Comparison of ENCODE assay signal across 9 mouse cellular contexts in genomic region chr7:110296889-110297603, GRCm38 (mm10).
A peak's percentile ranks its signal among the peaks of the same experiment; 100 is the strongest.
DNase-seq lines count a peak whose midpoint lies in the region; ATAC-seq and TF ChIP-seq lines count a peak whose summit lies in the region.
"Had no signal": no experiment of that assay in that cellular context is flagged by ENCODE, and none has a peak within 500 bp of the region (broad histone marks: within the 10 kb centered on the region; RNA-seq: fewer than 3 reads in every experiment).

No protein-coding gene starts in this region.

- TF ChIP-seq EP300 in liver, embryonic 14.5 days (IDR thresholded peaks at IDR 0.05; ENCODE audit: low read depth), result no peak

- DNase-seq in left cerebral cortex, adult 2 months (ENCODE audit: extremely low spot score in 1 of 2, low spot score in 2 of 2), result no peak
- no peak for DNase-seq in left cerebral cortex, adult 8-10 months (ENCODE audit: low spot score in 2 of 2)
- peak; percentile 100 for DNase-seq in heart, adult 11 months
- no peak for DNase-seq in liver, embryonic 14.5 days (ENCODE audit: low read depth in 3 of 3, low spot score in 3 of 3)
- DNase-seq in ovary, postnatal 10 days (ENCODE audit: low spot score), result peak; percentile 44
- DNase-seq in cerebellum, adult 2 months, result no peak

- peaks cover 22% of the 10 kb centered on the region for H3K4me1 ChIP-seq in intestine, embryonic 15.5 days (replicated peaks)
- no peaks in the 10 kb centered on the region for H3K4me1 ChIP-seq in liver, embryonic 14.5 days (replicated peaks; ENCODE audit: control insufficient read depth in 2 of 2, insufficient read depth in 2 of 2, low read length in 1 of 2)
- no peaks in the 10 kb centered on the region for H3K4me1 ChIP-seq in cerebellum, adult 2 months (ENCODE audit: control insufficient read depth, insufficient read depth, low read length)

- H3K27me3 ChIP-seq in intestine, embryonic 15.5 days (replicated peaks), result no peaks in the 10 kb centered on the region
- H3K27me3 ChIP-seq in liver, embryonic 14.5 days (ENCODE audit: control insufficient read depth, insufficient read depth, low read length), result no peaks in the 10 kb centered on the region
- no peaks in the 10 kb centered on the region for H3K27me3 ChIP-seq in cerebellum, adult 2 months (ENCODE audit: control insufficient read depth, insufficient read depth, low read length)

- no peak for TF ChIP-seq CTCF in left cerebral cortex, adult 2 months (IDR thresholded peaks at IDR 0.05)
- TF ChIP-seq CTCF in liver, embryonic 14.5 days (IDR thresholded peaks at IDR 0.05; ENCODE audit: low read depth), result no peak
- TF ChIP-seq CTCF in cerebellum, adult 2 months (IDR thresholded peaks at IDR 0.05; ENCODE audit: borderline replicate concordance, insufficient read depth, low read depth, low read length), result no peak

- H3K36me3 ChIP-seq in intestine, embryonic 15.5 days, result no peaks in the 10 kb centered on the region
- H3K36me3 ChIP-seq in liver, embryonic 14.5 days (replicated peaks; ENCODE audit: control insufficient read depth, insufficient read depth, low read depth), result no peaks in the 10 kb centered on the region

- H3K27ac ChIP-seq in left cerebral cortex, adult 2 months, result peak overlapping the region; percentile 2; the same call in 1 of the 2 replicates
- peak overlapping the region; percentile 88 for H3K27ac ChIP-seq in intestine, embryonic 15.5 days
- H3K27ac ChIP-seq in liver, embryonic 14.5 days, result no peak overlapping the region
- H3K27ac ChIP-seq in cerebellum, adult 2 months (ENCODE audit: insufficient read depth, low read length), result no peak overlapping the region

- 0 out of 2 replicates have a peak overlapping the region, but pooled peaks have one; percentile 11 for H3K9ac ChIP-seq in intestine, embryonic 15.5 days
- H3K9ac ChIP-seq in liver, embryonic 14.5 days (replicated peaks), result no peak overlapping the region

- intact Hi-C loops in left cerebral cortex, adult 2 months (cut with DNase I), result no loop called here

- H3K9me3 ChIP-seq in intestine, embryonic 15.5 days, result no peaks in the 10 kb centered on the region
- no peaks in the 10 kb centered on the region for H3K9me3 ChIP-seq in liver, embryonic 14.5 days (ENCODE audit: control insufficient read depth, low read length)

- peak overlapping the region; percentile 17; the same call in 1 of the 2 replicates for H3K4me2 ChIP-seq in intestine, embryonic 15.5 days (replicated peaks)
- no peak overlapping the region for H3K4me2 ChIP-seq in liver, embryonic 14.5 days (ENCODE audit: low read depth)

- WGBS in intestine, embryonic 15.5 days, result 28% methylated on average over 17 of the region's 17 CpGs
- WGBS in liver, embryonic 14.5 days (ENCODE audit: insufficient replicate concordance), result 45% methylated on average over 17 of the region's 17 CpGs
- WGBS in cerebellum, adult 2 months, result 31% methylated on average over 17 of the region's 17 CpGs

- H3K4me3 ChIP-seq in left cerebral cortex, adult 2 months, result no peak overlapping the region
- no peak overlapping the region for H3K4me3 ChIP-seq in intestine, embryonic 15.5 days (replicated peaks)
- H3K4me3 ChIP-seq in liver, embryonic 14.5 days (ENCODE audit: insufficient read depth in 1 of 2, low read depth in 2 of 2, low read length in 2 of 2), result no peak overlapping the region
- H3K4me3 ChIP-seq in cerebellum, adult 2 months (replicated peaks; ENCODE audit: insufficient read depth, low read depth, low read length), result no peak overlapping the region
- H3K4me3 ChIP-seq: erythroblast, embryonic 14.5 days had no signal

- ATAC-seq in intestine, embryonic 15.5 days, result peak; percentile 78
- peak; percentile 37; the same call in 1 of the 2 replicates for ATAC-seq in liver, embryonic 14.5 days (ENCODE audit: insufficient read depth)
- no peak for ATAC-seq in megakaryocyte-erythroid progenitor cell, adult 5-6 weeks (replicated peaks; ENCODE audit: low FRiP score, low TSS enrichment, poor library complexity, severe bottlenecking)

- no peak for TF ChIP-seq POLR2A in cerebellum, adult 2 months (IDR thresholded peaks at IDR 0.05; ENCODE audit: borderline replicate concordance, insufficient read depth, low read length)

Comparison
In these comparisons a context has a peak if more than half of its experiments do, and no peak if none do; other contexts are left out.
1. DNase-seq: peak in heart, adult 11 months (single experiment) and ovary, postnatal 10 days (single experiment); none in left cerebral cortex, adult 2 months (0 of 2), left cerebral cortex, adult 8-10 months (0 of 2), liver, embryonic 14.5 days (0 of 3) and cerebellum, adult 2 months (0 of 2).
2. H3K27ac ChIP-seq: peak in left cerebral cortex, adult 2 months (single experiment) and intestine, embryonic 15.5 days (single experiment); none in liver, embryonic 14.5 days (single experiment) and cerebellum, adult 2 months (single experiment).